Mouse (Mus musculus) embryonic facial prominence, embryonic 11.5 days (tissue): ENCODE measurements at regions not wholly inside any gene's neighbourhood (a gene's known extent, or its start where the extent isn't known, plus 50 kb on each side); places are given as distances from the start of the nearest gene placed in this dataset.

Source experiments
- ATAC-seq: fragments of 200-750 bp; cut with Nextera tagmentation; replicated peaks from 2 replicates; pipeline ENCODE4 v1.8.0; 2017; ENCODE audit warnings: low read depth; ENCODE audit not compliant: insufficient number of reproducible peaks, low FRiP score, low TSS enrichment
- DNase-seq: peaks from one replicate; pipeline ENCODE4 v3.0.0-alpha.2; 2015; ENCODE audit warnings: low spot score
- H3K27ac ChIP-seq: fragments of 300-500 bp; sonication (generic); replicated peaks from 2 replicates; pipeline ENCODE4 v1.5.1; 2014; ENCODE audit warnings: mild to moderate bottlenecking, low read depth, low read length, control low read depth
- H3K27me3 ChIP-seq: fragments of 300-500 bp; sonication (generic); 2 replicates; pipeline ENCODE4 v1.6.1; 2014; ENCODE audit warnings: mild to moderate bottlenecking, low read length, moderate library complexity, mixed read lengths; ENCODE audit not compliant: control insufficient read depth, insufficient read depth
- H3K36me3 ChIP-seq: fragments of 300-500 bp; sonication (generic); replicated peaks from 2 replicates; pipeline ENCODE4 v1.6.1; 2014; ENCODE audit warnings: low read depth, mild to moderate bottlenecking, low read length, moderate library complexity, mixed read lengths; ENCODE audit not compliant: control insufficient read depth, insufficient read depth
- H3K4me1 ChIP-seq: fragments of 300-500 bp; sonication (generic); 2 replicates; pipeline ENCODE4 v1.6.1; 2014; ENCODE audit warnings: low read length, mixed read lengths; ENCODE audit not compliant: control insufficient read depth, insufficient read depth
- H3K4me2 ChIP-seq: fragments of 300-500 bp; sonication (generic); 2 replicates; pipeline ENCODE4 v1.6.1; 2014; ENCODE audit warnings: low read depth, mild to moderate bottlenecking, control low read depth, low read length, moderate library complexity
- H3K4me3 ChIP-seq: fragments of 300-500 bp; sonication (generic); 2 replicates; pipeline ENCODE4 v1.5.1; 2014; ENCODE audit warnings: low read depth, low read length, control low read depth
- H3K9ac ChIP-seq: fragments of 300-500 bp; sonication (generic); replicated peaks from 2 replicates; pipeline ENCODE4 v1.6.1; 2014; ENCODE audit warnings: mild to moderate bottlenecking, control low read depth, low read length
- H3K9me3 ChIP-seq: fragments of 300-500 bp; sonication (generic); replicated peaks from 2 replicates; pipeline ENCODE4 v1.6.1; 2016; ENCODE audit warnings: mild to moderate bottlenecking, low read length, inconsistent platforms, mixed read lengths; ENCODE audit not compliant: control insufficient read depth
- WGBS: fragments of 180-500 bp; shearing (Covaris S2); extraction: QIAGEN DNeasy Blood & Tissue Kit; methylation state at CpG from one replicate; pipeline ENCODE4 v1.1.7; 2014; 5-methylcytosine and 5-hydroxymethylcytosine counted together

- WGBS, result 76% methylated on average over 18 of the region's 18 CpGs
- Histone ChIP-seq H3K9me3 (no peaks in the 10 kb centered on the region), H3K27ac (no peak overlapping the region), H3K4me2 (no peak overlapping the region), H3K9ac (no peak overlapping the region), H3K4me3 (no peak overlapping the region), H3K4me1 (no peaks in the 10 kb centered on the region), H3K36me3 (no peaks in the 10 kb centered on the region), H3K27me3 (no peaks in the 10 kb centered on the region)
- ATAC-seq (no peak), DNase-seq (no peak)
Observed at GRCm38 (mm10) chr3:149426023-149426759, 435.8 kb upstream of the Adgrl2 start.

GRCm38 (mm10) chr3:149424306-149424705, 434.0 kb upstream of the Adgrl2 start:
- no peaks in the 10 kb centered on the region for H3K4me1 ChIP-seq
- DNase-seq, result no peak
- H3K27ac ChIP-seq, result no peak overlapping the region
- no peaks in the 10 kb centered on the region for H3K9me3 ChIP-seq
- WGBS, result 86% methylated on average over 1 of the region's 1 CpGs
- H3K9ac ChIP-seq, result no peak overlapping the region
- H3K4me2 ChIP-seq, result no peak overlapping the region
- H3K4me3 ChIP-seq, result no peak overlapping the region
- ATAC-seq, result no peak
- no peaks in the 10 kb centered on the region for H3K27me3 ChIP-seq
- H3K36me3 ChIP-seq, result no peaks in the 10 kb centered on the region

- no peaks in the 10 kb centered on the region for H3K27me3 ChIP-seq
- ATAC-seq (no peak), DNase-seq (no peak)
- H3K4me1 ChIP-seq, result no peaks in the 10 kb centered on the region
- no peaks in the 10 kb centered on the region for H3K9me3 ChIP-seq
- H3K4me3 ChIP-seq, result no peak overlapping the region
- H3K9ac ChIP-seq, result no peak overlapping the region
- no peak overlapping the region for H3K4me2 ChIP-seq
- no peak overlapping the region for H3K27ac ChIP-seq
- no peaks in the 10 kb centered on the region for H3K36me3 ChIP-seq
- 76% methylated on average over 9 of the region's 9 CpGs for WGBS
Observed at GRCm38 (mm10) chr3:149423491-149423890, 433.1 kb upstream of the Adgrl2 start.

- DNase-seq (no peak), ATAC-seq (no peak)
- WGBS, result 89% methylated on average over 4 of the region's 4 CpGs
- Histone ChIP-seq H3K4me1 (no peaks in the 10 kb centered on the region), H3K4me3 (no peak overlapping the region), H3K27me3 (no peaks in the 10 kb centered on the region), H3K4me2 (no peak overlapping the region), H3K27ac (no peak overlapping the region), H3K9me3 (no peaks in the 10 kb centered on the region), H3K9ac (no peak overlapping the region), H3K36me3 (no peaks in the 10 kb centered on the region)
Observed at GRCm38 (mm10) chr3:149415081-149415480, 424.7 kb upstream of the Adgrl2 start.

GRCm38 (mm10) chr3:149413114-149413513, 422.8 kb upstream of the Adgrl2 start:
- H3K27me3 ChIP-seq, result no peaks in the 10 kb centered on the region
- no peak for ATAC-seq
- no peak overlapping the region for H3K4me3 ChIP-seq
- no peaks in the 10 kb centered on the region for H3K36me3 ChIP-seq
- DNase-seq, result no peak
- WGBS, result 79% methylated on average over 4 of the region's 4 CpGs
- H3K9ac ChIP-seq, result no peak overlapping the region
- H3K9me3 ChIP-seq, result no peaks in the 10 kb centered on the region
- H3K4me1 ChIP-seq, result no peaks in the 10 kb centered on the region
- H3K4me2 ChIP-seq, result no peak overlapping the region
- no peak overlapping the region for H3K27ac ChIP-seq

GRCm38 (mm10) chr3:149410518-149410917, 420.2 kb upstream of the Adgrl2 start:
- Histone ChIP-seq H3K27ac (no peak overlapping the region), H3K9ac (no peak overlapping the region), H3K4me1 (no peaks in the 10 kb centered on the region), H3K4me2 (no peak overlapping the region), H3K9me3 (no peaks in the 10 kb centered on the region), H3K4me3 (no peak overlapping the region), H3K36me3 (no peaks in the 10 kb centered on the region), H3K27me3 (no peaks in the 10 kb centered on the region)
- WGBS, result 86% methylated on average over 2 of the region's 2 CpGs
- no peak for DNase-seq
- no peak for ATAC-seq

GRCm38 (mm10) chr3:149408858-149409257, 418.5 kb upstream of the Adgrl2 start:
- no peak overlapping the region for H3K9ac ChIP-seq
- no peak overlapping the region for H3K27ac ChIP-seq
- DNase-seq (no peak), ATAC-seq (no peak)
- H3K9me3 ChIP-seq, result no peaks in the 10 kb centered on the region
- no peak overlapping the region for H3K4me3 ChIP-seq
- WGBS, result 92% methylated on average over 3 of the region's 3 CpGs
- H3K36me3 ChIP-seq, result no peaks in the 10 kb centered on the region
- H3K4me1 ChIP-seq, result no peaks in the 10 kb centered on the region
- H3K4me2 ChIP-seq, result no peak overlapping the region
- H3K27me3 ChIP-seq, result no peaks in the 10 kb centered on the region

GRCm38 (mm10) chr3:149405872-149406271, 415.5 kb upstream of the Adgrl2 start:
- Histone ChIP-seq H3K27ac (no peak overlapping the region), H3K36me3 (no peaks in the 10 kb centered on the region), H3K27me3 (no peaks in the 10 kb centered on the region), H3K4me1 (no peaks in the 10 kb centered on the region), H3K4me3 (no peak overlapping the region), H3K4me2 (no peak overlapping the region), H3K9me3 (no peaks in the 10 kb centered on the region), H3K9ac (no peak overlapping the region)
- WGBS, result 58% methylated on average over 3 of the region's 3 CpGs
- DNase-seq (no peak), ATAC-seq (no peak)
